ENCODE assay signal across 8 mouse cellular contexts in genomic region chr6:67102014-67102413, GRCm38 (mm10).
DNase-seq lines count a peak whose midpoint lies in the region; ATAC-seq and TF ChIP-seq lines count a peak whose summit lies in the region.

No protein-coding gene starts in this region.

- 52% methylated on average over 4 of the region's 4 CpGs for WGBS in lung, postnatal 0 days

- no peaks in the 10 kb centered on the region for H3K9me3 ChIP-seq in lung, postnatal 0 days (ENCODE audit: low read length)

- peak overlapping the region; percentile 11; the same call in 1 of the 2 replicates for H3K4me2 ChIP-seq in lung, postnatal 0 days (replicated peaks; ENCODE audit: low read depth, low read length)

- TF ChIP-seq CTCF in lung, postnatal 0 days (IDR thresholded peaks at IDR 0.05): no peak

- no peaks in the 10 kb centered on the region for H3K36me3 ChIP-seq in lung, postnatal 0 days (ENCODE audit: insufficient read depth, low read length)

- H3K27me3 ChIP-seq in lung, postnatal 0 days (replicated peaks; ENCODE audit: insufficient read depth, low read length): no peaks in the 10 kb centered on the region

- H3K27ac ChIP-seq in lung, postnatal 0 days (ENCODE audit: low read length): peak overlapping the region; percentile 3; the same call in 1 of the 2 replicates

- H3K9ac ChIP-seq in lung, postnatal 0 days (replicated peaks; ENCODE audit: low read depth): no peak overlapping the region

- peak; percentile 41 for ATAC-seq in lung, postnatal 0 days

- peak; percentile 29 to 33 for DNase-seq in cerebellum, postnatal 10 days
- no peak for DNase-seq in cerebellum, adult 11 months
- peak; percentile 30 to 37 for DNase-seq in right cerebral cortex, postnatal 10 days (ENCODE audit: low spot score in 2 of 2)
- no peak for DNase-seq in right cerebral cortex, postnatal 25 days
- DNase-seq in heart, postnatal 14 days: peak; percentile 55 to 63
- DNase-seq in lung, postnatal 0 days (ENCODE audit: low spot score): no peak
- no peak for DNase-seq in thymus, postnatal 0 days (ENCODE audit: low spot score)
- DNase-seq in adipocyte (ENCODE audit: low spot score): no peak

- TF ChIP-seq EP300 in lung, postnatal 0 days (IDR thresholded peaks at IDR 0.05): no peak

- intact Hi-C loops in heart, postnatal 14 days (cut with DNase I): loop anchor here (5.0 kb wide), 1 partner anchor 35 kb away; no protein-coding TSS in a partner anchor

- H3K4me3 ChIP-seq in lung, postnatal 0 days (ENCODE audit: low read depth, low read length): no peak overlapping the region

- H3K4me1 ChIP-seq in lung, postnatal 0 days (ENCODE audit: insufficient read depth, low read depth, low read length): peaks cover 3% of the 10 kb centered on the region; the same call in 1 of the 2 replicates

Comparison
In these comparisons a context has a peak if more than half of its experiments do, and no peak if none do; other contexts are left out.
1. DNase-seq: peak in cerebellum, postnatal 10 days (2 of 2), right cerebral cortex, postnatal 10 days (2 of 2) and heart, postnatal 14 days (2 of 2); none in cerebellum, adult 11 months (single experiment), right cerebral cortex, postnatal 25 days (single experiment), lung, postnatal 0 days (single experiment), thymus, postnatal 0 days (single experiment) and adipocyte (single experiment).